Mouse (Mus musculus) heart, embryonic 12.5 days (tissue): ENCODE measurements at regions not wholly inside any gene's neighbourhood (a gene's known extent, or its start where the extent isn't known, plus 50 kb on each side); places are given as distances from the start of the nearest gene placed in this dataset.

Source experiments
- ATAC-seq: fragments of 200-750 bp; cut with Nextera tagmentation; 2 replicates; pipeline ENCODE4 v1.8.0; 2017; ENCODE audit warnings: moderate TSS enrichment, moderate library complexity; ENCODE audit not compliant: insufficient number of reproducible peaks, low FRiP score
- H3K27ac ChIP-seq: fragments of 300-500 bp; sonication (generic); 2 replicates; pipeline ENCODE4 v1.5.1; 2016; ENCODE audit warnings: mild to moderate bottlenecking, moderate library complexity; ENCODE audit not compliant: poor library complexity, severe bottlenecking
- H3K27me3 ChIP-seq: fragments of 300-500 bp; sonication (generic); replicated peaks from 2 replicates; pipeline ENCODE4 v1.6.1; 2016; ENCODE audit warnings: mild to moderate bottlenecking, moderate library complexity
- H3K36me3 ChIP-seq: fragments of 300-500 bp; sonication (generic); 2 replicates; pipeline ENCODE4 v1.6.1; 2016; ENCODE audit warnings: mild to moderate bottlenecking, moderate library complexity
- H3K4me1 ChIP-seq: fragments of 300-500 bp; sonication (generic); replicated peaks from 2 replicates; pipeline ENCODE4 v1.6.1; 2016; ENCODE audit warnings: mild to moderate bottlenecking
- H3K4me2 ChIP-seq: fragments of 300-500 bp; sonication (generic); 2 replicates; pipeline ENCODE4 v1.6.1; 2016; ENCODE audit warnings: mild to moderate bottlenecking, moderate library complexity
- H3K4me3 ChIP-seq: fragments of 300-500 bp; sonication (generic); 2 replicates; pipeline ENCODE4 v1.5.1; 2016; ENCODE audit warnings: mild to moderate bottlenecking
- H3K9ac ChIP-seq: fragments of 300-500 bp; sonication (generic); 2 replicates; pipeline ENCODE4 v1.6.1; 2016; ENCODE audit warnings: mild to moderate bottlenecking, moderate library complexity
- H3K9me3 ChIP-seq: fragments of 300-500 bp; sonication (generic); replicated peaks from 2 replicates; pipeline ENCODE4 v1.6.1; 2016; ENCODE audit warnings: mild to moderate bottlenecking, moderate library complexity
- WGBS: fragments of 180-500 bp; shearing (Covaris S2); methylation state at CpG from one replicate; pipeline ENCODE4 v1.1.7; 2016; 5-methylcytosine and 5-hydroxymethylcytosine counted together

- H3K9me3 ChIP-seq = no peaks in the 10 kb centered on the region; the same call in 1 of the 2 replicates
- no peak overlapping the region for H3K4me2 ChIP-seq
- no peak overlapping the region for H3K9ac ChIP-seq
- H3K4me1 ChIP-seq = no peaks in the 10 kb centered on the region
- no peak overlapping the region for H3K4me3 ChIP-seq
- no peak for ATAC-seq
- no peaks in the 10 kb centered on the region for H3K27me3 ChIP-seq
- no peak overlapping the region for H3K27ac ChIP-seq
- no peaks in the 10 kb centered on the region for H3K36me3 ChIP-seq
- WGBS = 83% methylated on average over 2 of the region's 2 CpGs
Observed at GRCm38 (mm10) chr13:47484819-47485218, 362.4 kb downstream of the Rnf144b start.

- Histone ChIP-seq H3K4me3 (no peak overlapping the region), H3K36me3 (no peaks in the 10 kb centered on the region), H3K4me2 (no peak overlapping the region), H3K9ac (no peak overlapping the region), H3K27me3 (no peaks in the 10 kb centered on the region), H3K9me3 (no peaks in the 10 kb centered on the region; the same call in 1 of the 2 replicates), H3K27ac (no peak overlapping the region), H3K4me1 (no peaks in the 10 kb centered on the region)
- ATAC-seq = no peak
Observed at GRCm38 (mm10) chr13:47486111-47486510, 363.7 kb downstream of the Rnf144b start.

- no peaks in the 10 kb centered on the region for H3K4me1 ChIP-seq
- no peaks in the 10 kb centered on the region; the same call in 1 of the 2 replicates for H3K9me3 ChIP-seq
- no peak overlapping the region for H3K9ac ChIP-seq
- 71% methylated on average over 3 of the region's 3 CpGs for WGBS
- no peaks in the 10 kb centered on the region for H3K27me3 ChIP-seq
- no peak overlapping the region for H3K4me2 ChIP-seq
- no peaks in the 10 kb centered on the region for H3K36me3 ChIP-seq
- no peak overlapping the region for H3K27ac ChIP-seq
- H3K4me3 ChIP-seq = no peak overlapping the region
- no peak for ATAC-seq
Observed at GRCm38 (mm10) chr13:47486658-47487057, 364.2 kb downstream of the Rnf144b start.

GRCm38 (mm10) chr13:47505380-47505955 lies 383.0 kb downstream of the Rnf144b start:
- Histone ChIP-seq H3K9ac (no peak overlapping the region), H3K4me1 (no peaks in the 10 kb centered on the region), H3K36me3 (no peaks in the 10 kb centered on the region), H3K9me3 (no peaks in the 10 kb centered on the region), H3K4me3 (no peak overlapping the region), H3K27ac (no peak overlapping the region), H3K27me3 (no peaks in the 10 kb centered on the region), H3K4me2 (no peak overlapping the region)
- 90% methylated on average over 15 of the region's 15 CpGs for WGBS
- ATAC-seq = no peak

- ATAC-seq = no peak
- no peak overlapping the region for H3K9ac ChIP-seq
- 80% methylated on average over 1 of the region's 1 CpGs for WGBS
- no peak overlapping the region for H3K27ac ChIP-seq
- H3K4me3 ChIP-seq = no peak overlapping the region
- no peaks in the 10 kb centered on the region for H3K4me1 ChIP-seq
- no peaks in the 10 kb centered on the region for H3K27me3 ChIP-seq
- no peaks in the 10 kb centered on the region for H3K36me3 ChIP-seq
- H3K4me2 ChIP-seq = no peak overlapping the region
- no peaks in the 10 kb centered on the region for H3K9me3 ChIP-seq
Observed at GRCm38 (mm10) chr13:47532935-47533334, 410.5 kb downstream of the Rnf144b start.

- no peaks in the 10 kb centered on the region for H3K9me3 ChIP-seq
- ATAC-seq = no peak
- H3K9ac ChIP-seq = no peak overlapping the region
- H3K4me3 ChIP-seq = no peak overlapping the region
- WGBS = 84% methylated on average over 2 of the region's 2 CpGs
- no peaks in the 10 kb centered on the region for H3K36me3 ChIP-seq
- no peaks in the 10 kb centered on the region; the same call in 1 of the 2 replicates for H3K4me1 ChIP-seq
- no peak overlapping the region for H3K4me2 ChIP-seq
- H3K27ac ChIP-seq = no peak overlapping the region
- H3K27me3 ChIP-seq = no peaks in the 10 kb centered on the region
Observed at GRCm38 (mm10) chr13:47537156-47537555, 414.7 kb downstream of the Rnf144b start.

- Histone ChIP-seq H3K4me3 (no peak overlapping the region), H3K4me1 (no peaks in the 10 kb centered on the region), H3K4me2 (no peak overlapping the region), H3K9me3 (no peaks in the 10 kb centered on the region), H3K27me3 (no peaks in the 10 kb centered on the region; the same call in 1 of the 2 replicates), H3K27ac (no peak overlapping the region), H3K9ac (no peak overlapping the region), H3K36me3 (no peaks in the 10 kb centered on the region)
- WGBS = 73% methylated on average over 6 of the region's 6 CpGs
- no peak for ATAC-seq
Observed at GRCm38 (mm10) chr13:47549626-47550025, 427.2 kb downstream of the Rnf144b start.

- no peak overlapping the region for H3K9ac ChIP-seq
- no peak overlapping the region for H3K4me3 ChIP-seq
- H3K36me3 ChIP-seq = no peaks in the 10 kb centered on the region
- WGBS = 76% methylated on average over 3 of the region's 3 CpGs
- no peaks in the 10 kb centered on the region; the same call in 1 of the 2 replicates for H3K27me3 ChIP-seq
- ATAC-seq = no peak
- H3K27ac ChIP-seq = no peak overlapping the region
- no peaks in the 10 kb centered on the region for H3K4me1 ChIP-seq
- H3K4me2 ChIP-seq = no peak overlapping the region
- H3K9me3 ChIP-seq = no peaks in the 10 kb centered on the region
Observed at GRCm38 (mm10) chr13:47552251-47552650, 429.8 kb downstream of the Rnf144b start.

GRCm38 (mm10) chr13:47554198-47554597 lies 431.7 kb downstream of the Rnf144b start:
- ATAC-seq = 0 out of 2 replicates have a peak, but pooled peaks have one; percentile 51
- whole genome bisulfite sequencing = 8% methylated on average over 1 of the region's 1 CpGs
- H3K4me2 ChIP-seq = no peak overlapping the region
- no peaks in the 10 kb centered on the region; the same call in 1 of the 2 replicates for H3K27me3 ChIP-seq
- H3K4me3 ChIP-seq = no peak overlapping the region
- H3K27ac ChIP-seq = no peak overlapping the region
- H3K36me3 ChIP-seq = no peaks in the 10 kb centered on the region
- no peaks in the 10 kb centered on the region for H3K9me3 ChIP-seq
- H3K4me1 ChIP-seq = no peaks in the 10 kb centered on the region
- H3K9ac ChIP-seq = no peak overlapping the region

- Histone ChIP-seq H3K4me1 (no peaks in the 10 kb centered on the region), H3K27ac (no peak overlapping the region), H3K4me2 (no peak overlapping the region), H3K27me3 (no peaks in the 10 kb centered on the region), H3K4me3 (no peak overlapping the region), H3K36me3 (no peaks in the 10 kb centered on the region), H3K9me3 (no peaks in the 10 kb centered on the region), H3K9ac (no peak overlapping the region)
- no peak for ATAC-seq
- 82% methylated on average over 7 of the region's 7 CpGs for WGBS
Observed at GRCm38 (mm10) chr13:47557196-47557974, 434.9 kb downstream of the Rnf144b start.

GRCm38 (mm10) chr13:47562836-47563235 lies 440.4 kb downstream of the Rnf144b start:
- 64% methylated on average over 8 of the region's 8 CpGs for WGBS
- Histone ChIP-seq H3K27ac (no peak overlapping the region), H3K4me3 (no peak overlapping the region), H3K27me3 (no peaks in the 10 kb centered on the region), H3K4me2 (no peak overlapping the region), H3K4me1 (no peaks in the 10 kb centered on the region), H3K9me3 (no peaks in the 10 kb centered on the region), H3K36me3 (no peaks in the 10 kb centered on the region), H3K9ac (no peak overlapping the region)
- ATAC-seq = no peak
